Mouse (Mus musculus): ENCODE results near the gene Gp1ba.

Gene Gp1ba

DNA sequence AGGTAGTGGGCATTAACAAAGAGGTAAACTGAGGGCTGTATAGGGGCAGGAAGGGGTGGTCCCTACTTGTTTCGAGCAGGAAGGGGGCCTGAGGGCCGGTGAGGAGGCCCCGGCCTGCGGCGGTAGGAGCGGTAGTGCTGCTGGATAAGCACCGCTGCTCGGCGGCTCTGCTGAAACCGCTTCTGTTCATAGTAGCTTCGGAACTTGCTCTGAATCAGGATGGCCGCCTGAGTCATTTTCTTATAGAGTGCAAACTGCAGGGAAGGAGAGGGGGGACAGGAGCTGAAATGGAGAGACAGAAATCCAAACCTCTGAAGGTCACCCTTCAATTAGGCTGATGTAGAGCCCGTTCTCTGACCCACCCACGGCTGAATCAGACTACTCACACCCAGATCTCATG is 31.6 kb downstream of the Gp1ba start:
- no peak for DNase-seq (ENCODE audit: low spot score)

DNA sequence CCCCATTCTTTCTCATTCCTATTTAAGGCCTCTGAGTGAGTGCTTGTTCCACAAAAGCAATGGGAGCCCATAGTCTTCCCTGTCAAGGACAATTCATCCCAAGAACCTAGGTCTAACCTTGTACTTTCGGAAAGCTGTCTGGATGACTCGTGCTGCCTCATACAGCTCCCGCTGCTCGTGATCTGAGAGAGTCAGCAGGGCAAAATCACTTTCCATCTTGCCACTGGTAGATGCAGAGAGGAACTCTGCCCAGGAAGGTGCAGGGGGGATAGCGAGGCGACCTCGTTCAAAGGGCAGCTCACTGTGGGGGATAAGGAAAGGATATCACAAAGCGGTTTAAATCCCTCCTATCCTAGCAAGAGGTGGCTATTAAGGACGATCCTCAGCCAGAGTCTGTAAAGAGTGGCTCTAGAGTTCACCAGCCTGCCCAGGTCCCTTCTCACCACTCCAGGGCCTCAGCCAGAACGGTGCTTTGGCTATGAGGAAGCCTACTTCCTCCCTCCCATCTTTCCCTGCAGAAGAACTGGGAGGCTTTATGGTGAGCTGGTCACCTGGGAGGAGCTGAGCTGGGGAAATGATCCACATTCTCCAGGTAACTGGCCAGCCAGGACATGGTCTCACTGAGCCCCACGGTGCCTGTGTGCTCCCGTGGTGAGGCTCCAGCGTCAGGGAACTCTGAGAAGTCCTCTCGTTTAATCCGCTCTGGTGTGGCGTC is 32.6 kb downstream of the Gp1ba start:
- no peak for DNase-seq (ENCODE audit: low spot score)

DNA sequence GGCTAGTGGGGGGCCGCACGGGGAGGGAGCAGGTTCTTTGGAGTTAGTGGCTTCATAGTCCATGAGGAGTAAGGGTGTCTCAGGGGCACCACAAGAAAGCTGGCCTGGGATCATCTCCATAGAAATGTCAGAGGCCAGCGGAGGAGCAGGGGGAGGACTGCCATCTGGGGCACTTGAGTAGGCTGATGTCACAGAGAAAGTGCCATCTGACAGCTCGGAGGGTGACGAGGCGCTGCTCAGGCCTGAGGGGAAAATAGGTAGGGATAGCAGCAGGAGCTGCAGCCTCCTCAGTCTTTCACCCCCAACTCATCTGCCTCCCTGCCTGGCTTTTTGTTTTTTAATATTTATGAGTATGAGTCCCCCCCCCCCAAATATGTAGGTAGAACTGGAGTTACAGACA is 35.1 kb downstream of the Gp1ba start:
- no peak for DNase-seq (ENCODE audit: low spot score)

DNA sequence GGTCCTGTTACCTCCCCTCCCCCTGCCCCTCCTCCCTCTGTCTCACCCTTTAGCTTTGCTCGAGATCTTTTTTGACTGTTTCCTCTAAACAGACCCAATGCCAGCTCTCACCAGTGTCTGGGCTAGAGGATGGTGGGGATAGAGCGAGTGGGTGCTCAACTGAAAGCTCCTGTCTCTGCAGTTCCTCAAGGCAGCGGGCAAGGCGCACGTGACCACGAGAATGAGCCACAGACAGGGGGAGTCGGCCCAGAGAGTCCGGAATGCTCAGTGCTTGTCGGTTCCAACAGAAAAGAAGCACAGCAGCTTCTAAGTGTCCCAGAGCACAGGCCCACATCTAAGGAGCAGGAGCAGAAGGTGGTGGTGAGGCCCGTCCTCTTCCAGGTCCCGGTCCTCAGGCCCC is 35.6 kb downstream of the Gp1ba start:
- DNase-seq (ENCODE audit: low spot score), result no peak

- no peak for DNase-seq (ENCODE audit: low spot score)
Observed at GRCm38 (mm10) chr11:70678092-70678491, 39.2 kb downstream of the Gp1ba start.

DNA sequence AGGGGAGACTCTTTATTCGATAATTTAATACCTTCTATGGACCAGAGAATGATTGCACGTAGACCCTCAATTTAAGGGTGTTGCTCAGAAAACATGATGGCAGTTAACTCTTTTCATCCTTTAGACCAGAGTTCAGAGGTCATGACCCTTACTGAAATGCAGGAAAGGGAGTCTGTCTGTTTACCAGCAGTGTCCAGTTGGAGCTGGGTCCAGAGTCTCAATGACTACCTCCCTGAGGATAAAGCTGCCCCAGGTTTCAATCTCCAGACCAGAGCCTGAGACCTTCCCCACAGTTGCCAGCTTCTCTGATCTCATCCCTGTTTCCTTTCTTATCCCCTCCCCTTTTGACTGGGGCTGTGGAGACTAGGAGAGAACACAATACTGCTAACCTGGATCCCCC is 39.7 kb downstream of the Gp1ba start:
- no peak for DNase-seq (ENCODE audit: low spot score)

- DNase-seq (ENCODE audit: low spot score), result no peak
Observed at GRCm38 (mm10) chr11:70679361-70679760, 40.4 kb downstream of the Gp1ba start.

GRCm38 (mm10) chr11:70679894-70680293 is 41.0 kb downstream of the Gp1ba start:
- no peak for DNase-seq (ENCODE audit: low spot score)

- DNase-seq (ENCODE audit: low spot score), result no peak
Observed at GRCm38 (mm10) chr11:70681170-70681569, 42.2 kb downstream of the Gp1ba start.

GRCm38 (mm10) chr11:70681897-70682581 is 43.1 kb downstream of the Gp1ba start:
- no peak for DNase-seq (ENCODE audit: low spot score)

- DNase-seq (ENCODE audit: low spot score), result no peak
Observed at GRCm38 (mm10) chr11:70683640-70684039, 44.7 kb downstream of the Gp1ba start.

DNA sequence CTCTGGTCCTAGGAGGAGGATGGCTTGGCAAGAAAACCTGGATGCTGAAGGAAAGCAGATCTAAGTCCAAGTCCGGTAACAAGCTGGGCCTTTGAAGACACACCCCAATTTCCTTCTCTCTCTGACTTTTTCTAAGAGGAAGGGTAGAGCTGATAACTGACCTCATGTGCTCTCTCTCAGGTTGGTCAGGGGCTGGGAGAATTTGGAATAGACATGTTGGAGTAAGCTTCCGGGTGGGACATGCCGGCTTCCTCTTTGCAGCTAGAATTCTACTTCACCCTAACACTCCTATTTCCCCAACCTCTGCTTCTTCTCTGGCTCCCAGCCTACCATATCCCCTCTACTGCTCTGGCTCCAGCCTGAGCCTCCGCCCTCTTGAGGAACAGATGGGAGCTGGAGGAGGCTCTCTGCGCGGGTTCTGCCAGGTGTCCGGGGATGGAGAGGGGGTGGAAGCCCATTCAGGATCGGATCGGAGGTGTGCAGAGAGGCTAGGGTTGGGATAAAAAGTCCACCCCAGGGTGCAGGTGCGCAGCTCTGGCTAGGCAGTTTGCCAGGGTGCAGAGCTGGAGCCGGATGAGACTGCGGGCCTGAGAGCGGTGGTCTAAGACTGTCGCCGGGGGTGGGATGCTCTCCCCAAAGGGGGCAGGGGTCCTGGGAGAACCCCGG is 48.1 kb downstream of the Gp1ba start:
- DNase-seq (ENCODE audit: low spot score), result no peak

- no peak for DNase-seq (ENCODE audit: low spot score)
Observed at GRCm38 (mm10) chr11:70687601-70688199, 48.8 kb downstream of the Gp1ba start, which contains the start of gene Camta2. Camta2 (minus strand) TSS chr11:70688105.

DNA sequence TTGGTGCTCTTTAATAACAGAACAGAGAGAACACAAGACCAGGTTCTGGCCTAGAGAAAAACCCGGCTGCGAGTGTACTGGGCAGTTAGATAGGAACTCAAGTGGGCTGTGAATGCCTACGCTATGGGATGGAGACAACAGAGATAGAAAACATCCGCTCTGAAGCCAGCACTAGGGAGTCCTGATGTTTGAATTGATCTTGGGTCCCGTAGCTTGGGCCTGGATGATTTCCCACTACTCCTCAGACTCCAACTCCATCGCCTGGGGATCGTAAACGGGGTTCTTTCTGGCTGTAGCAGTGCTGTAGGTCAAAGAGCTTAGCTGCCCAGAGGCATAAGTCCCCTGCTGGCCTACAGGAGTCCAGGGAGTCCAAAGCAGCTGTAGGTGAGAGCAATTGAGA is 49.5 kb downstream of the Gp1ba start:
- no peak for DNase-seq (ENCODE audit: low spot score)

DNA sequence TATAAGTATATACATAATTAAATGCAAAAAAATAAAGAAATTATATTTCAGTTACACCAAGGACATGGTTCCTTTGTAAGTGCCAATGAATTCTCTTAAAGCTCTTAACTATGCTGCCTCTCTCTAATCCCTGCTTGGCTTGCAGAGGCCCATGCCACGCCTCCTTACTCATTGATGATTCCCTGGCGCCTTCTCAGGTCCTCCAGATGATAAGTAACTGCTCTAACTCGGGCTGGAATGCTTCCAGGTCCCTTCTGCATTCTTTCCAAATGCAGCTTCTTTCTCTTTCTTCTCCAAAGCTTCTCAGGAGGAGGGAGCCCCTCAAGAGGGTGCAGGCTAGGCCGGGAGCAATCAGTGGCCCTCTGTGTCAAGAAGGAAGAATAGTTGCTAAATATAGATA is 50.7 kb downstream of the Gp1ba start:
- no peak for DNase-seq (ENCODE audit: low spot score)
